Mouse (Mus musculus): ENCODE results near the gene Smim22.

GRCm38 (mm10) chr16:4984717-4985116 lies 22.4 kb upstream of the Smim22 start:
- no peak for TF ChIP-seq POLR2A (IDR thresholded peaks at IDR 0.05; ENCODE audit: low read depth, low read length)
- no peak for TF ChIP-seq CTCF (conservative IDR thresholded peaks at IDR 0.05; ENCODE audit: insufficient read depth, insufficient read length, low read depth, low read length)

All from kidney, adult 2 months (tissue).